Mouse (Mus musculus) MEL (cell line): Measurements from ENCODE around the gene Thg1l. TPM values are rescaled to one million over a fixed set of nuclear protein-coding genes. Genes with fewer than 3 reads are reported as not detected.

Experiments
- DNase-seq: peaks from one replicate; pipeline ENCODE4 v3.0.0; 2011; ENCODE audit warnings: low read depth, low spot score
- H3K27ac ChIP-seq: 2 replicates; pipeline ENCODE4 v1.5.1; 2012; ENCODE audit warnings: low read depth, mild to moderate bottlenecking, control low read depth, low read length, moderate library complexity; ENCODE audit not compliant: control insufficient read depth
- H3K27me3 ChIP-seq, 2 experiments: fragments of 150-350 bp in 1 of 2; sonication (generic) in 1 of 2; 2 replicates each; pipeline ENCODE4 v1.6.1; 2012; ENCODE audit warnings: low read length in 2 of 2, mild to moderate bottlenecking in 2 of 2, improper control_type of control experiment in 1 of 2, moderate library complexity in 1 of 2; ENCODE audit not compliant: insufficient read depth in 2 of 2, control insufficient read depth in 1 of 2
- H3K36me3 ChIP-seq, 2 experiments: 2 replicates each; pipeline ENCODE4 v1.6.1; 2012 to 2014; ENCODE audit warnings: low read length in 2 of 2, improper control_type of control experiment in 1 of 2, inconsistent platforms in 1 of 2, mild to moderate bottlenecking in 1 of 2; ENCODE audit not compliant: insufficient read depth in 2 of 2, control insufficient read depth in 1 of 2
- H3K4me1 ChIP-seq, 2 experiments: fragments of 150-350 bp in 1 of 2; sonication (generic) in 1 of 2; 2 replicates each; pipeline ENCODE4 v1.6.1; 2012; ENCODE audit warnings: low read length in 2 of 2, improper control_type of control experiment in 1 of 2, mild to moderate bottlenecking in 1 of 2; ENCODE audit not compliant: insufficient read depth in 2 of 2, control insufficient read depth in 1 of 2
- H3K4me3 ChIP-seq, 2 experiments: fragments of 150-350 bp in 1 of 2; sonication (generic) in 1 of 2; 2 replicates each; pipeline ENCODE4 v1.5.1; 2012; ENCODE audit warnings: low read depth in 2 of 2, low read length in 2 of 2, mild to moderate bottlenecking in 2 of 2, moderate library complexity in 2 of 2, control low read depth in 1 of 2, improper control_type of control experiment in 1 of 2; ENCODE audit not compliant: control insufficient read depth in 1 of 2, insufficient read depth in 1 of 2
- H3K79me2 ChIP-seq: 2 replicates; pipeline ENCODE4 v1.6.1; 2012; ENCODE audit warnings: mild to moderate bottlenecking, low read length, moderate library complexity; ENCODE audit not compliant: control insufficient read depth, poor library complexity, insufficient read depth
- H3K9ac ChIP-seq: 2 replicates; pipeline ENCODE4 v1.6.1; 2012; ENCODE audit warnings: low read depth, mild to moderate bottlenecking, control low read depth, low read length, moderate library complexity; ENCODE audit not compliant: control insufficient read depth, poor library complexity, severe bottlenecking
- H3K9me3 ChIP-seq: fragments of 150-350 bp; sonication (generic); replicated peaks from 2 replicates; pipeline ENCODE4 v1.6.1; 2012; ENCODE audit warnings: mild to moderate bottlenecking, low read length, improper control_type of control experiment, moderate library complexity; ENCODE audit not compliant: insufficient read depth
- BHLHE40 ChIP-seq: IDR thresholded peaks from 2 replicates; pipeline ENCODE4 v1.6.1; 2012; ENCODE audit warnings: low read depth, mild to moderate bottlenecking, inconsistent platforms, low read length, improper control_type of control experiment, borderline replicate concordance
- CHD1 ChIP-seq: IDR thresholded peaks from 2 replicates; pipeline ENCODE4 v1.6.1; 2012; ENCODE audit warnings: low read depth, mild to moderate bottlenecking, inconsistent platforms, low read length, improper control_type of control experiment
- CHD2 ChIP-seq: IDR thresholded peaks from 2 replicates; pipeline ENCODE4 v1.6.1; 2011; ENCODE audit warnings: low read length, improper control_type of control experiment
- CTCF ChIP-seq, 3 experiments: IDR thresholded peaks in 2 of 3; conservative IDR thresholded peaks in 1 of 3; 2 replicates each; pipeline ENCODE4 v1.5.1; 2011 to 2012; ENCODE audit warnings: low read length in 3 of 3, low read depth in 2 of 3, mild to moderate bottlenecking in 2 of 3, improper control_type of control experiment in 1 of 3, inconsistent platforms in 1 of 3, mixed read lengths in 1 of 3, moderate library complexity in 1 of 3; ENCODE audit not compliant: control insufficient read depth in 1 of 3, insufficient read depth in 1 of 3, poor library complexity in 1 of 3, severe bottlenecking in 1 of 3
- E2F4 ChIP-seq: IDR thresholded peaks from 2 replicates; pipeline ENCODE4 v1.6.1; 2011; ENCODE audit warnings: low read depth, low read length, improper control_type of control experiment, borderline replicate concordance
- ELF1 ChIP-seq: IDR thresholded peaks from 2 replicates; pipeline ENCODE4 v1.6.1; 2014; ENCODE audit warnings: low read depth, mild to moderate bottlenecking, inconsistent platforms, low read length, improper control_type of control experiment, moderate library complexity
- EP300 ChIP-seq, 2 experiments: IDR thresholded peaks; 2 replicates each; pipeline ENCODE4 v1.6.1; 2011; ENCODE audit warnings: improper control_type of control experiment in 2 of 2, low read length in 2 of 2, low read depth in 1 of 2, mild to moderate bottlenecking in 1 of 2
- ETS1 ChIP-seq: IDR thresholded peaks from 2 replicates; pipeline ENCODE4 v1.6.1; 2012; ENCODE audit warnings: low read depth, mild to moderate bottlenecking, inconsistent platforms, low read length, improper control_type of control experiment, moderate library complexity
- GABPA ChIP-seq: IDR thresholded peaks from 2 replicates; pipeline ENCODE4 v1.6.1; 2012; ENCODE audit warnings: low read depth, mild to moderate bottlenecking, inconsistent platforms, low read length, improper control_type of control experiment, moderate library complexity
- GATA1 ChIP-seq: IDR thresholded peaks from 2 replicates; pipeline ENCODE4 v1.6.1; 2011; ENCODE audit warnings: low read depth, low read length, improper control_type of control experiment
- HCFC1 ChIP-seq: IDR thresholded peaks from 2 replicates; pipeline ENCODE4 v1.6.1; 2012; ENCODE audit warnings: low read depth, mild to moderate bottlenecking, inconsistent platforms, low read length, improper control_type of control experiment, moderate library complexity
- KAT2A ChIP-seq: conservative IDR thresholded peaks from 2 replicates; pipeline ENCODE4 v1.6.1; 2012; ENCODE audit warnings: low read depth, low read length, improper control_type of control experiment, inconsistent platforms
- MAFK ChIP-seq: IDR thresholded peaks from 2 replicates; pipeline ENCODE4 v1.6.1; 2011; ENCODE audit warnings: low read depth, mild to moderate bottlenecking, low read length, improper control_type of control experiment, borderline replicate concordance
- MAX ChIP-seq: IDR thresholded peaks from 2 replicates; pipeline ENCODE4 v1.6.1; 2011; ENCODE audit warnings: low read length, improper control_type of control experiment
- MAZ ChIP-seq: IDR thresholded peaks from 2 replicates; pipeline ENCODE4 v1.6.1; 2012; ENCODE audit warnings: low read depth, mild to moderate bottlenecking, inconsistent platforms, low read length, improper control_type of control experiment
- MYB ChIP-seq: IDR thresholded peaks from 2 replicates; pipeline ENCODE4 v1.6.1; 2011; ENCODE audit warnings: mild to moderate bottlenecking, low read depth, low read length, improper control_type of control experiment
- MYC ChIP-seq: IDR thresholded peaks from 2 replicates; pipeline ENCODE4 v1.6.1; 2011; ENCODE audit warnings: low read depth, mild to moderate bottlenecking, low read length, improper control_type of control experiment, moderate library complexity
- NELFE ChIP-seq: IDR thresholded peaks from 2 replicates; pipeline ENCODE4 v1.6.1; 2011; ENCODE audit warnings: low read depth, low read length, improper control_type of control experiment
- POLR2A ChIP-seq, 2 experiments: IDR thresholded peaks; 2 replicates each; pipeline ENCODE4 v1.6.1; 2011 to 2012; ENCODE audit warnings: low read length in 2 of 2, mild to moderate bottlenecking in 2 of 2, control low read depth in 1 of 2, improper control_type of control experiment in 1 of 2, low read depth in 1 of 2, moderate library complexity in 1 of 2; ENCODE audit not compliant: control insufficient read depth in 1 of 2, insufficient read depth in 1 of 2, poor library complexity in 1 of 2
- POLR2AphosphoS2 ChIP-seq: IDR thresholded peaks from 2 replicates; pipeline ENCODE4 v1.6.1; 2011; ENCODE audit warnings: low read length, improper control_type of control experiment
- POLR2AphosphoS5 ChIP-seq: IDR thresholded peaks from 2 replicates; pipeline ENCODE4 v1.6.1; 2012; ENCODE audit warnings: low read depth, borderline replicate concordance, mild to moderate bottlenecking, inconsistent platforms, low read length, moderate library complexity, mixed read lengths
- RAD21 ChIP-seq: IDR thresholded peaks from 2 replicates; pipeline ENCODE4 v1.6.1; 2011; ENCODE audit warnings: mild to moderate bottlenecking, low read depth, low read length, improper control_type of control experiment
- RCOR1 ChIP-seq: IDR thresholded peaks from 2 replicates; pipeline ENCODE4 v1.6.1; 2012; ENCODE audit warnings: low read depth, mild to moderate bottlenecking, inconsistent platforms, low read length, improper control_type of control experiment
- SIN3A ChIP-seq: IDR thresholded peaks from 2 replicates; pipeline ENCODE4 v1.6.1; 2012; ENCODE audit warnings: low read length, improper control_type of control experiment, inconsistent platforms
- SMC3 ChIP-seq: IDR thresholded peaks from 2 replicates; pipeline ENCODE4 v1.6.1; 2011; ENCODE audit warnings: low read depth, low read length, improper control_type of control experiment
- TAL1 ChIP-seq: IDR thresholded peaks from 2 replicates; pipeline ENCODE4 v1.6.1; 2012; ENCODE audit warnings: mild to moderate bottlenecking, inconsistent platforms, low read length, moderate library complexity, mixed read lengths
- TBP ChIP-seq: IDR thresholded peaks from 2 replicates; pipeline ENCODE4 v1.8.0; 2011; ENCODE audit warnings: low read depth, low read length, improper control_type of control experiment
- UBTF ChIP-seq: IDR thresholded peaks from 2 replicates; pipeline ENCODE4 v1.6.1; 2012; ENCODE audit warnings: low read depth, mild to moderate bottlenecking, inconsistent platforms, low read length, improper control_type of control experiment, moderate library complexity, borderline replicate concordance; ENCODE audit not compliant: insufficient read depth
- USF2 ChIP-seq, 2 experiments: IDR thresholded peaks; 2 replicates each; pipeline ENCODE4 v1.6.1; 2011 to 2012; ENCODE audit warnings: improper control_type of control experiment in 2 of 2, low read length in 2 of 2, borderline replicate concordance in 1 of 2, inconsistent platforms in 1 of 2, low read depth in 1 of 2, mild to moderate bottlenecking in 1 of 2; ENCODE audit not compliant: insufficient read depth in 1 of 2
- ZC3H11A ChIP-seq: IDR thresholded peaks from 2 replicates; pipeline ENCODE4 v1.6.1; 2012; ENCODE audit warnings: low read depth, mild to moderate bottlenecking, inconsistent platforms, low read length, improper control_type of control experiment
- polyA plus RNA-seq, 2 experiments: library from polyadenylated mRNA; stranded (reverse) in 1 of 2; unstranded in 1 of 2; fragments of >175 nt in 1 of 2; fragments of >200 nt in 1 of 2; gene quantifications; 2 replicates each; pipeline versions ENCODE4 v1.2.1 to v1.2.4; 2012; ENCODE audit warnings: low replicate concordance in 2 of 2, low read depth in 1 of 2; ENCODE audit not compliant: insufficient read length in 2 of 2, insufficient read depth in 1 of 2, missing spikeins in 1 of 2
- total RNA-seq: library from RNA; depleted of rRNA; stranded (reverse); fragments of 300-350 nt; gene quantifications from 2 replicates; pipeline ENCODE4 v1.2.3, GENCODE M21; 2012

The Thg1l gene
- total and polyA plus RNA-seq, 3 experiments = 65.8 to 569 (median 77.5) TPM

DNA sequence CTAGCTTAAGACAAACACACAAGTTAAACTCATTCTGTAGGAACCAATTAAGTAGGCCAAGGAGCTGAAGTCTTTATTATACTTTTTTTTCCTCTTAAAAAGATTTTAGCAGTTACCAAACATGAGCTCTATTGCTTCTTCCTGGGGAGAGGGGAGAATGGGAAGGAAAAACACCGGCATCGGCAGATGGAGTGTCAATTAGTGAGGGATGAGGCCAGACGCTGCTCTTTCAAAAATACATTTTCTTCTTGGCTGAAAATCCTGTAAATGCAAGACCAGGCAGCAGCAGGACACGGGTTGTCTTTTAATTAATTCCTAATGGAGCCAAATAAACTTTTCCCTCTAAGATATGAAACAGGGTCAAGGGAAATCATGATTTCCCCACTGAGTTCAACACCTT is 8.5 kb downstream of the Thg1l start:
- H3K4me3 ChIP-seq = no peak overlapping the region
- TF ChIP-seq CHD1 (no peak), CHD2 (no peak), MYB (no peak), SMC3 (no peak), SIN3A (no peak), MYC (no peak)
- no peak for DNase-seq
- no peaks in the 10 kb centered on the region for H3K27me3 ChIP-seq
- H3K27ac ChIP-seq = no peak overlapping the region
- peaks cover 23% of the 10 kb centered on the region for H3K79me2 ChIP-seq
- no peaks in the 10 kb centered on the region for H3K9me3 ChIP-seq
- peaks cover 3 to 17% of the 10 kb centered on the region in 2 experiments; a peak in 3 of 4 replicates for H3K36me3 ChIP-seq
- H3K4me1 ChIP-seq = peaks cover 2 to 11% of the 10 kb centered on the region in 2 experiments
- H3K9ac ChIP-seq = no peak overlapping the region

DNA sequence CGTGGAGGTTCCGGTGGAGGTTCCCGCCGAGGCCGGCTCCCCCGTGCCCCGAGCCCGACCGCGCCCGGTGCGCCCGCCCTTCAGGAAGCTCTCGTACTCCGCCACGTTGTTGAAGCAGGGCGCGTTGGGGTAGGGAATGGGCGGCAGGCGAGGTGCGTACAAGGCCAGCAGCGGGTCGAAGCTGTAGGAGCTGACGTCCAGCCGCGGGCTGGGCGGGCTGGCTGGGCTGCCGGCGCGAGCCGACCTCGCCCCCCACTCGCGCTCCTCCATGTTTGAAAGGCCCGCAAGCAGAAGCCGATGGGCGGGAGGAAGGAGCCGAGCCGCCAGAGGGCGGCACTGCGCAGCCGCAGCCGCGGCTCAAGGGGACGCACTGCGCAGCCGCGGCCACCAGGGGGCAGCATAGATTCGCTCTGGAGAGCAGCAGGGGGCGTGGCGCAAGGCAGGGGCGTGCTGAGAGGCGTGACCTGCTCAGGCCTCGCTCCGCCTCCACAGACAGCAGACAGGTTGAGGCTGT is 10.6 kb downstream of the Thg1l start, which contains the start of gene Lsm11:
Lsm11 (minus strand) TSS at position 293 of the 514 bp plus-strand sequence.
- H3K9ac ChIP-seq = peak within 1 kb of the TSS; percentile 89
- no peaks in the 10 kb centered on the region for H3K27me3 ChIP-seq
- H3K4me3 ChIP-seq = peak within 1 kb of the TSS; percentile 78 to 80
- H3K27ac ChIP-seq = peak within 1 kb of the TSS; percentile 37
- H3K4me1 ChIP-seq = peaks cover 2 to 16% of the 10 kb centered on the region in 2 experiments
- DNase-seq = peak; percentile 96
- H3K9me3 ChIP-seq = no peaks in the 10 kb centered on the region
- peaks cover 3 to 18% of the 10 kb centered on the region in 2 experiments; a peak in 3 of 4 replicates for H3K36me3 ChIP-seq
- H3K79me2 ChIP-seq = peaks cover 33% of the 10 kb centered on the region
- TF ChIP-seq USF2 (IDR thresholded peaks at IDR 0.05; ENCODE audit: borderline replicate concordance in 1 of 2, insufficient read depth in 1 of 2, low read depth in 1 of 2, low read length in 2 of 2) = no peak
- peak; percentile 39; the same call in 1 of the 2 replicates for TF ChIP-seq ZC3H11A
- peak; percentile 81 for TF ChIP-seq SIN3A
- peak; percentile 68 for TF ChIP-seq SMC3
- 0 out of 2 replicates have a peak, but pooled peaks have one; percentile 13 for TF ChIP-seq RCOR1
- TF ChIP-seq E2F4 = no peak
- 0 out of 2 replicates have a peak, but pooled peaks have one; percentile 52 for TF ChIP-seq BHLHE40
- no peak; the same call in 1 of the 2 replicates for TF ChIP-seq KAT2A
- no peak for TF ChIP-seq MYB
- peak; percentile 82 for TF ChIP-seq NELFE
- TF ChIP-seq TBP = peak; percentile 68
- no peak for TF ChIP-seq MAFK
- TF ChIP-seq MAZ = peak; percentile 88; the same call in 1 of the 2 replicates
- no peak for TF ChIP-seq TAL1
- no peak for TF ChIP-seq GATA1
- no peak for TF ChIP-seq POLR2AphosphoS5
- peak; percentile 80; the same call in 1 of the 2 replicates for TF ChIP-seq MYC
- TF ChIP-seq EP300 (IDR thresholded peaks at IDR 0.05; ENCODE audit: low read depth in 1 of 2, low read length in 2 of 2) = 0 out of 4 replicates have a peak, but pooled peaks of 1 of the 2 experiments have one; percentile 40
- no peak for TF ChIP-seq UBTF
- TF ChIP-seq POLR2A (IDR thresholded peaks at IDR 0.05; ENCODE audit: control insufficient read depth in 1 of 2, insufficient read depth in 1 of 2, low read depth in 1 of 2, low read length in 2 of 2, poor library complexity in 1 of 2) = peak; percentile 76 to 78; a peak in 2 of 4 replicates
- no peak for TF ChIP-seq ELF1
- peak; percentile 35 for TF ChIP-seq MAX
- no peak for TF ChIP-seq GABPA
- peak; percentile 94 to 100 (median 100) for TF ChIP-seq CTCF (IDR thresholded peaks at IDR 0.05 in 2 of 3, conservative IDR thresholded peaks at IDR 0.05 in 1 of 3; ENCODE audit: control insufficient read depth in 1 of 3, insufficient read depth in 1 of 3, low read depth in 2 of 3, low read length in 3 of 3, poor library complexity in 1 of 3, severe bottlenecking in 1 of 3)
- peak; percentile 71 for TF ChIP-seq RAD21
- peak; percentile 75; the same call in 1 of the 2 replicates for TF ChIP-seq HCFC1
- TF ChIP-seq CHD2 = no peak
- TF ChIP-seq POLR2AphosphoS2 = no peak; the same call in 1 of the 2 replicates
- peak; percentile 46; the same call in 1 of the 2 replicates for TF ChIP-seq ETS1
